Mouse (Mus musculus): ENCODE results near the gene Gnb5.
A peak's percentile ranks its signal among the peaks of the same experiment; 100 is the strongest.

Gnb5 gene

DNA sequence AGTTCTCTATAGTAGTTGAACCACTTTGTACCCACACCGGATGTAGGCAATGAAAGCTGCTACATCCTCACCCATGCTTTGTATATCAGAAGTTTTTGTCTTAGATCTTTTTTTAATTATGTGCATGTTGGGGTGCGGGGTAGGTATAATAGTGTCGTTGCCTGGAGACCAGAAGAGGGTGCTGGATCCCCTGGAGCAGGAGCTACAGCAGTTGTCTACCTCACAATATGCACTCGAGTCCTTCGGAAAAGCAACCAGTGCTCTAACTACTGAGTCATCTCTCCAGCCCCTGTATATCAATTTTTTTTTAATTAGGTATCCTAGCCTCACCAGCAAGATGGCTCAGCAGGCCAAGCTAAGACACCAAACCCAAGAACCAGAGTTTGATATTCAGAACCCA is 927 bp downstream of the Gnb5 start:
- no peak for DNase-seq (ENCODE audit: low read depth)

DNA sequence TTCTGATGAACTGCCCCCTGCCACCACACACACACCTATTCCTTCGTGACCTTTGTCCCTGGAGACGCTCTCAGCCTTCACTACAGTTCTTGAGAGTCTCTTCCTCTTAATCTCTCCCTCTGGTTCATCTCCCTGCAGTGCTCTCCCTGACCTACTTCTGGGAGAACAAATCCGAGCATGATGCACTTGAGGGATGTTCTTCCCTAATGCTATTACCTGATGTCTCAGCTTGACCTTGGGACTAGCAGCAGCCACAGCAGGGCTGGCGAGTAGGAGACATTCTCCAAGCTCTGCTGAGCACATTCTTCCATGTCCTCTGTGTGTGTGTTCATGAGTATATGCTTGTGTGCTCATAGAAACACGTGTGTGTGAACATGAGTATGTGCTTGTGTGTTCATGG is 2.5 kb downstream of the Gnb5 start:
- DNase-seq (ENCODE audit: low read depth), result no peak

DNA sequence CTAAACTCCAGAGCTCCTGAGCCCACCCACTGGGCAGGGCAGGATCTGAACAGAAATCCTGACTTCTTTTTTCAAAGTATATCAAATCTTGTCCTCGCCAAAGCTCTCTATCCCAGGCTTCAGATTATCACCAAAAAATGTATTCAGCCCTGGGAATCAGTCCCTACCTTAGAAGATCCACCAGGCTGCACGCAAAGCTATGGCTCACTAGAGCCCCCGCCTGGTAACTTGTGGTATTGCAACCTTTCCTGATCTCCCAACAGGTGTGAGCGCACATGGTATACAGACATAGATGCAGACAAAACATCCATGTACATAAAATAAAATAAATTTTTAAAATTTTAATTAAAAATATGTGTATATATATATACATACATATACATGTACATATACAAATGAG is 5.9 kb downstream of the Gnb5 start:
- DNase-seq (ENCODE audit: low read depth), result peak; percentile 61

DNA sequence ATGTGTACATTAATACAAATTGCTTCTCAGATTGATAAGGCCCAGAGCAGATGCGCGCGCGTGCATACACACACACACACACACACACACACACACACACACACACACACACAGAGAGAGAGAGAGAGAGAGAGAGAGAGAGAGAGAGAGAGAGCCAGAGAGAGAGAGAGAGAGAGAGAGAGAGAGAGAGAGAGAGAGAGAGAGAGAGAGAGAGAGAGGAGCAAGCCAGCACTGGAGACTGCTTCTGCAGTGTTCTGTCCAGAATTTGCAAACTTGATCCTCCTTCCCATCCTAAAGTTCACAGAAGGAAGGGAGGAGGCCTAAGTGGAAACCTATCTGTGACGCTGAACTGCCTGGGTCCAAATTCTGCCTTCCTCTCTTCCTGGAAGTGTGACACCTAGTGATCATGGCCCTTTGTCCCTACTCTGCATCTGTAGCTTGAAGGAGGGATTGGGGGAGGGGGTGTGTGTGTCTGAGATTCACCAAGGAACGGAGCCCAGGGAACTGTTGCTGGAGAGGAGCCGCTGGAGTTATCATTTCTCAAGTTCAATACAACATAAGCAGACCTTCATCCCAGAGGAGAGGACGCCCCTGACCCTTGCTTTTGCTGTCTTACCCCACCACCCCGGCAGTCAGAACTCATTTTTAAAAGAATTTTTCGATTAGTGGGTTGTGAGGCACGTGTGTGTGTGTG is 7.2 kb downstream of the Gnb5 start:
- no peak for DNase-seq (ENCODE audit: low read depth)

DNA sequence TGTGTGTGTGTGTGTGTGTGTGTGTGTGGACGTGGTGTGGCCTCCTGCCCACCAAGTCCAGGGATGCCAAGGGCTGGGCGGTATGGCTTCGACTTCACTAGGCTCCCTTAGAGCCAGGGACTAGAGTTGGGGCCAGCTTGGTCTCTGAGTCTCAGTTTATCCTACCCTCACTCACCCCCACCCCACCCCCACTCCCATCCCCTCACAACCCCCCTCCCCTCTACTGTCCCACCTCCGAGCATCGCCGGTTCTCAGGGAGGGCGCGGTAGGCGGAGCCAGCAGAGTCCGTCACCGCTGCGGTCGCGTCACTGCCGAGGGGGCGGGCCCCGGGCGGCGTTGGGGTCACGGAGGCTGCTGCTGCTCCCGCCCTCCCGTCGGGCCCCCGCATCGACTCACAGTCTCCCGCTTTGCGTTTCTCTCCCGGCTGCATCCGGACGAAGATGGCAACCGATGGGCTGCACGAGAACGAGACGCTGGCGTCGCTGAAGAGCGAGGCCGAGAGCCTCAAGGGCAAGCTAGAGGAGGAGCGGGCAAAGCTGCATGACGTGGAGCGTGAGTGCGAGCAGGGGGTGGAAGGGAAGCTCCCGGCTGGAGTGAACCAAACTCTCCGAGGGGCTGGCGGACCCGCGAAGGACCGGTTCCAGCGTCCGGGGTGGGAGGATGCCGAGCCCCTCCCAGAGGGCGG is 7.9 kb downstream of the Gnb5 start:
- DNase-seq (ENCODE audit: low read depth), result peak; percentile 35

DNA sequence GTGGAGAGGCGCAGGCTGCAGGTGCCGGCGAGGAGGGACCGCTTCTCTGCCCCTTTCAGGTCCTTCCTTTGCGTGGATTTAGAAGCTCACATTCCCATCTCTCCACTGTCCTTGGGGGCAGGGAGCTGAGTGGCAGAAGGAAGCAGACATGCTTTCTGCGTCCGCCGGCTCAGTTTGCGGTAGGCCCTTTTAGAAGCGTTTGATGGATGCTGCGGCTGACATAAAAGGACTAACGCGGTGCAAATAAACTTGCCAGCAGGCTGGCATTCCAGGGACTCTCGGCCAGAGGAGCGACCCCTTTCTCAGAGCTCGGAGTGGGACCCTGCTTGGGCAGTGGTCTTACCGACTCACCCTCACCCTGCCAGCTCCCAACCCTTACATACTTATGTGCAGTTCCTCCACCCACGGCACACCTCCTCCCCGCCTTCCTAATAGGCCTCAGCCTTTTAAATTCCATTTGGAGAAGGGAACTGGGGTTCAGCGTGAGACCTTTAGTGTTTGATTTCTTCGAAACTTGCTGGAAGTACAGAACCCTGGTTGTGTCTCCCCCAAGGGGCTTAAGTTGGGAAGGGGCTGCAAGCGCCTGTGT is 8.5 kb downstream of the Gnb5 start:
- DNase-seq (ENCODE audit: low read depth), result no peak

DNA sequence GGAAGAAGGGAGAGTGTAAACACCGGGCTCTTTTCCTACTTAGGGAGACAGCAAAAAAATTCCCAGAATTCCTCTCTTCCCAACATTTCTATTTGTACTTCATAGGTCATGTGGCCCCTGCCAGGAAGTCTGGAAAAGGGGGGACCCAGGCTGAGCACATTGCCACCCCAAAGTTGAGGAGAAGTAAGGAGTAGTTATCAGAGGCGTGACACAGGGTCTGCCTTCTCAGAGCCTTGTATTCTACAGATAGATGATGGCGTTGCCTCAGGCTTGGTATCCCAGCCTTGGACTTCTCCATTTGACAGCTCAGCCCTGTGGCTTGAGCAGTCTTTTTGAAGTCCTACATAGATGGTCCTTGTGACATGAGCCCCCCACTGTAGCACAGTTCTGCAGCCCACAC is 9.2 kb downstream of the Gnb5 start:
- DNase-seq (ENCODE audit: low read depth), result no peak

DNA sequence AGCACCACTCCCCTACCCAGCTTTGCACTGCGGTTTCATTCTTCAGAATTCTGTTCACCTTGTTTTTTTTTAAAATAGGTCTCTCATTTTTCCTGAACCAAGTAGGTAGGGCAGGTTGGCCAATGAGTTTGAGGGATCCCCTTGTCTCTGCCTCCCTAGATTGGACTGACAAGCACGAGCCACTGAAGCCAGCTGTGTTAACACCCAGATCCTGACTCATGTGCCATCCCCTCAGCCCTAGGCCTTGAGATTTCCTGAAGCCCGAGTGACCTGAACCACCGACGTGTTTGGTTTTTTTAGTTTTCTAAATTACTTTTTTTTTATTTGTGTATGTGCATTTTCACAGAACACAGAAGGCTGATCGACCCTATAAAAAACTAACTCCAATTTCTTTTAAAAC is 10.7 kb downstream of the Gnb5 start:
- no peak for DNase-seq (ENCODE audit: low read depth)

DNA sequence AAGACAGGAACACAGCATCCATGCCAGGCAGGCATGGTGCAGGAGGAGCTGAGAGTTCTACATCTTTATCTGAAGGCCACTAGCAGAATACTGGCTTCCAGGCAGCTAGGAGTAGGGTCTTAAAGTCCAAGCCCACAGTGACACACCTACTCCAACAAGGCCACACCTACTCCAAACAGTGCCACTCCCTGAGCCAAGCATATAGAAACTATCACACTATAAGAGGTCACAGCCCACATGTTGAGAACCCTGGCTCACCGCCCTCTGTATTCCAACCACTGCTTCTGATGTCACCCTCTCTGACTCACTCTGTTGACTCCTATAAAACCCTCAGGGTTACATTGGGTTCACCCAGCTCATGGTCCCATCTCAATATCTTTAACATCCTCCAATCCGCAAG is 12.1 kb downstream of the Gnb5 start:
- no peak for DNase-seq (ENCODE audit: low read depth)

DNA sequence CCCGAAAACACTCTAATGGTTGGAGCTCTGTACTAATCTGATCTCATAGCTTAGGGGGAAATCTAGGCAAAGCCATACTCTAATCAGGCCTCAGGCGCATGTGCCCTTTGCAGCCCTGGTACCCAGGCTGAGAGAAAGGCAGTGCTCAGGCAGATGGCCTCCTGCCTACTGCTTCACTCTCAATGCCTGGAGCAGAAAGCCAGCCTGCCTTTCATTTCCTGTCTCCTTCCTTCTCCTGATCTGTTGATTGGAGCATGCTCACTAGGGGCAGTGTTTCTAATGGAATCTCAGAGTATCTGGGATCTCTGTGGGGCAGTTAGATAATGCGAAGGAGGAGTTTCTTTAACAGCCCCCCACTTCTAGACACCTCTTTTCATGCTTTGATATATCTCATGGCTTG is 13.3 kb downstream of the Gnb5 start:
- no peak for DNase-seq (ENCODE audit: low read depth)

DNA sequence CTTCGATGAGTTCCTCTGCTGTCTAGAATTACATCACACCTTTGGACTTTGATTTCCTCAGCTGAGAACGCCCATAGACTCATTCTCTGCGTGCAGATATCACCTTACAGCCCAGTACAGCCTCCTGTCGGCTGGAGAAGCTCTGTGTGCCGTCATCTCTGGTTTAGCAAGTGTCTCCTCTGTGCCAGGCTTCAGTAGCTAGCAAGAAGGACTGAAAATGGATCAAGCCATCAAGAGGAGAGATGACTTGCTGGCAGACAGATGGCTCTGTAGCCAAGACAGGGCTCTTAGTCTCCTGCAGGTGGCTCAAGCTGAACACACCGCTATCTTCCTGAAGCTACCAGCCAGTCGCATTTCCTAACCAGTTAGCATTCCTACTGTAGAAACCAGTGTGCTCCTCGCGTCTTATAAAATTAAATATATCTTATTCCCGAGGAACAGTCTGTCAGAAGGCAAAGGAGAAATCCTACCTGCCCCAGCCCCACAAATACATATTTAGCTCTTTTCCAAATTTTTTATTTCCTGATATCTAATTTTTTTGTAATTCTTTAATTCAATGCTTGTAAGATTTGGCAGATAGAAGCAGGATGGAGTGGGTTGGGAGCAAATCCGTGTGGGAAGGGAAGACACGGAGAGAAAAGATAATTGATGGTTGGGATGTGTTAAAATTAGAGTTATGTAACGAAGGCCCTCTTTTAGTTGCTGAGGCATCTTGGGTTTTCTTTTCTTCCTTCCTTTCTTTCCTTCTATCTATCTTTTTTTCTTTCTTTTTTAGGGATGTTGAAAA is 16.2 kb downstream of the Gnb5 start:
- no peak for DNase-seq (ENCODE audit: low read depth)

DNA sequence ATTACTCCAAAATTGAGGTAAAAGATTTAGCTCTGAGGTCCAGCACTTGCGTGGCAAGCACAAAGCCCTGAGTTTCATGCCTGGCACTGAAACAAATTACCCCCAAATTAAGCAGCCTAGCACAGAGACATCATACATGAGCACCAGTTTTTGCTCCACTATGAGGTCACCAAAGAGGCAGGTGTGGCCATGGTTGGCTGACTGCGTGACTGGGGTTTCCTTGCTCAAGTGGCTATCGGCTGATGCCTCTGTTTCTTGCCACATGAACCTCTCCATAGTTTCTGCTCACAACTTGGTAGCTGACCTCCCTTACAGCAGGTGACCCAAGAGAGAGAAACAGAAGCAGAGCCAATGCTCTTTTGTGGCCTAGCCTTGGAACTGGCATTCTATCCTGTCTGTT is 22.0 kb downstream of the Gnb5 start:
- no peak for DNase-seq (ENCODE audit: low read depth)

DNA sequence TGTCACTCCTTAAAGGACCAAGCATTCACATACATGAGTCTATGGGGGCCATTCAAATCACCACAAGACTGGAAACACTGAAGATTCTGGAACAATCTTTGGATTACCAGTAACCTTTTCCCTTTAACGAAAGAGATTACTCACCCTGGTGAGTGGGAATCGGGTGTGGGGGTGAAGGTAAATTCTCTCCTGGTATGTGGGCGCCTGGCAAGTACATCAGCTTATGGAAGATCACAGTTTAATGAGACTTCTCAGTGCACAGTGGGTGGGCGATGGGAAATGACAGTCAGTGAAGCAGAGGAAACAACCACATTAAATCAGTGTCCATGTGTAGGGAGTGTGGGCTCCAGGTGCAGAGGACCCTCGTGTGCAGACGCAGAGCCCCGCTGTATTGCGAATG is 24.7 kb downstream of the Gnb5 start:
- DNase-seq (ENCODE audit: low read depth), result no peak

DNA sequence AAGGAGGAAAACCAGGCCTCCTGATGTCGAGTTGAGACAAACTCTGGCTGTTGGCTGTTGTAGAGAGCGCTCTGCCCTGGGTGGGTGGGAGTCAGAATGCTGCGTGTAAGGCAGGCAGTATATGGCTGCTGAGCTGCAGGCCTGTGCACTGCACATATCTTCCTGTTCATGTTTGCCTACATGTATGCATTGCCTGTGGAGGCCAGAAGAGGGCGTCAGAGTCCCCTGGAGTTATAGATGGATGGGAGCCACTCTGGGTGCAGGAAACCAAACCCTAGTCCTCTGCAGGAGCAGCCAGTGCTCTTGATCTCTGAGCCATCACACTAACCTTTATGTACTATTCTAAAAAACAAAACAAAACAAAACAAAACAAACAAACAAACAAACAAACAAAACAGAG is 28.4 kb downstream of the Gnb5 start:
- no peak for DNase-seq (ENCODE audit: low read depth)

DNA sequence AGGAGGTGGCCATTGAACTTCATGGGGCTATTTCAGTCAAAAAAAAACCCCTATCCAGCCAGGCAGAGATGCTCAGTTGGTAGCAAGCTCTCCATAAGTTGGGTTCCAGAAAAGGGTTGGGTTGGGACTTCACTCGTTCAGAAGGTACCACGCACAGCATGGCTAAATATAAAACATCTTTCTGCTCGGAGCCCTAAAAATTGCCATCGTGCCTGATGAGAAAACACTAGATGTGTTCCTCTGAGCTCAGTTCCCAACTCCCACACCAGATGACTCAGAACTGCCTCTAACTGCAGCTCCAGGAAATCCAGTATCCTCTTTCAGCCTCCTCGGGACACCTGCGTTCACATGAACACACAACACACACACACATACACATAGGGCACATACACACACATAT is 31.9 kb downstream of the Gnb5 start:
- DNase-seq (ENCODE audit: low read depth), result no peak

DNA sequence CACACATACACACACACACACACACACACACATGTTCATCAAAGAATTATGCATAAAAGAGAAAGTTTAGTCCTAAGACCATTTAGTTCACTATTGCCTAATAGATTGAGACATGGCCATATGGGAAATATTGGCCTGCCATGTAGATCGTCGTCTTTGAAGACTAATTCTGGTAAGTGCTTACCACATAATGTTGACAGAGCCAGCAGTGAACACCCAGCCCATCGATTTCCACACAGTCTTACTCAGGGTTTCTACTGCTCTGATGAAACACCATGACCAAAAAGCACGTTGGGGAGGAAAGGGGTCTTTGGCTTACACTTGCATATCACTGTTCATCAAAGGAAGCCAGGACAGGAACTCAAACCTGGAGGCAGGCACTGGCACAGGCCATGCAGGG is 36.3 kb downstream of the Gnb5 start:
- DNase-seq (ENCODE audit: low read depth), result no peak

DNA sequence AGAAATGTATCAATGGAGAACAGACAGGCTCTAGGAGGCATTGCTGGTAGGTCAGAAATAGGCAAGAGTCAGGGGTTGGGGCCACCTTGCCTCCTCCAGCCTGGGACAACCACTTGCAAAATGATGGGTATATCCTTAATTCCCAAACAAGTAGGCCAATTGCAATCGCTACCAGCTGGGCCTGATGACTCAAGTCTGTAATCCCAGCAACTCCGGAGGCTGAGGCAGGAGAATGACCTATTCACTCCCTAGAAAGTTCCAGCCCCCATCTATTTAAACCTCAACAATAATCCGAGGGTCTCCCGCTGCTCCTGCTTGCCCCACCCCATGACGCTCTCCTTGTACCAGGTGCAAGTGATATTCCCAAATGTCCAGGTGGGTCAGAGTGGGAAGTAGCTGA is 41.4 kb downstream of the Gnb5 start, which contains the start of gene Bcl2l10:
Bcl2l10 (plus strand) TSS at position 301 of the 400 bp plus-strand sequence.
- no peak for DNase-seq (ENCODE audit: low read depth)

DNA sequence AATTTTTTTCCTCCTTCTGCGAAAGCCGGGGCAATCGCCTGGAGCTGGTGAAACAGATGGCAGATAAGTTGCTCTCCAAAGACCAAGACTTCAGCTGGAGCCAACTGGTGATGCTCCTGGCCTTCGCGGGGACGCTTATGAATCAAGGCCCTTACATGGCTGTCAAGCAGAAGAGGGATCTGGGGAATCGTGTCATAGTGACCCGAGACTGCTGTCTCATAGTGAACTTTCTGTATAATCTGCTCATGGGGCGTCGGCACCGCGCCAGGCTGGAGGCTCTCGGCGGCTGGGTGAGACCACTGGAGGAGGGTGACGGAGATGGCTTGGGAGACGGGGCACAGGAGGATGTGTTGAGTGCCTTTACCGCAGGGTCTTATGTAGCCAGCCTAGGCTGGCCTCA is 42.0 kb downstream of the Gnb5 start:
- DNase-seq (ENCODE audit: low read depth), result no peak

DNA sequence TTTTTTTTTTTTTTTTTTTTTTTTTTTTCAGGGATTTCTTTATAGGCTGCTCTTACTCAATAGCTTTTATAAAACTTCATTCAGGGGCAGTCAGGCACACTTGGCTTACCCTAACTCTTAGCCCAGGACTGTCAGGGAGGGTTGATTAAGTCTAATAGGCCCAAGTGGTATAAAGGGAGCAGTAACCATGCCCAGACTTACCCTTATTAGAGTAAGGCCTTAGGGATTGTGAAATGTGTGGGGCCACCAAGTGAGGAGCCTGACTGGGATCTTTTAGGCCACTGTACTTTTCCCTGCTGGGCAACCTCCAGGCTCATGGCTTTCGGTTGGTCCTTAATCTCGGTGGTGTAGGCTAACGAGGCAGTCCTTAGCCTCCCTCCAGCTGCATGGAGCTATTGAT is 42.6 kb downstream of the Gnb5 start:
- no peak for DNase-seq (ENCODE audit: low read depth)

DNA sequence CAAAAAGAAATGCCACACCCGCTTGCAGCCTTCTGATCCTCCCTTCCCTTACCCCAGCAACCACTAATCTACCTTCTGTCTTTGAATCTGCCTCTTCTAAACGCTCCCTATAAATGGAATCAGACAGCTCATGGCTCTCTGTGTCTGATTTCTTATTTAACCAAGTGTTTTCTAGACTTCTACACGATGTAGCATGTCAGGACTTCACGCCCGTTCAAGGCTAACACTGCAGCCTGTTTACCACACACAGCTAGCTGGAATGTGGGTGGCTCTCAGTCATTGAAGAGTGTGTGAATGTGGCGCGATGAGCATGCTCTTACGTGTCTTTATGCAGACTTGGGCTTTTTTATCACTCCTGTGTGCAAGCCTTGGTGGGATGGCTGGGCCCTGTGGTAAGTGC is 47.0 kb downstream of the Gnb5 start:
- DNase-seq (ENCODE audit: low read depth), result no peak

DNA sequence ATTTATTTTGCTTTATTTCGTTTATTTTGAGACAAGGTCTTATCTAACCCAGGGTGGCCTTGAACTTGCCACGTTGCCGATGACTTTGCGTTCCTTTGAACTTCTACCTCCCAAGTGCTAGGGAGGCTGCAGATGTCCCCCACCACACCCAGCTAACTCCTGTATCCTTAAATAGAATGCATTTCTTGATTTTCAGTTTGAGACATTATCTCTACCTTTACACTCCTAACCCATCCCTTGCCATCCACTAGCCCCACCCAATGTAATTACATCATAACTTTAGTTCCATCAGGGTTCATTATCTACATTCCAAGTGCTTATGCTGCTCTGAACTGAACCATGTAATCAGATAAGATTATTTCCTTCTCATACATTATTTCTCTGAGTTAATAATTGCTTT is 49.7 kb downstream of the Gnb5 start:
- no peak for DNase-seq (ENCODE audit: low read depth)

DNA sequence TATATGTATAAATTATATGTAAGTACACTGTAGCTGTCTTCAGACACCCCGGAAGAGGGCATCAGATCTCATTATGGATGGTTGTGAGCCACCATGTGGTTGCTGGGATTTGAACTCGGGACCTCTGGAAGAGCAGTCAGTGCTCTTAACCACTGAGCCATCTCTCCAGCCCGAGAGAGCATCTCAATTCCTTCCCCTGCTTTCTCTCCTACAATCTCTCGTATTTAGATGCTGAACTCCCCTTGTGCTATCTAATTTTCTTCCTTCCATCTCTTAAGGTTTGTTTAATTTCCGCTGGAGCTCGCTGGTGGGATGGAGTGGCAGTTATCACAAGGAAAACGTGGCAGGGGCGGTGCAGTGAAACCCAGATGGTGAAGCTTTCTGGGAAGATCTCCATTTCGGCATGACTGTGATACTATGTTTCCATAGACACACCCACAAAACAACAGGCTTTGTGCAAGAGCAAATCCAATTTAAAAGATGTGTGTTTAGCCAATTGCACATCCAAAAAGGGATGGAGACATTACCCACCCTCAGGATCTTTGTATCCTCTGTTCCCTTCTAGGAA is 51.1 kb downstream of the Gnb5 start:
- no peak for DNase-seq (ENCODE audit: low read depth)

DNA sequence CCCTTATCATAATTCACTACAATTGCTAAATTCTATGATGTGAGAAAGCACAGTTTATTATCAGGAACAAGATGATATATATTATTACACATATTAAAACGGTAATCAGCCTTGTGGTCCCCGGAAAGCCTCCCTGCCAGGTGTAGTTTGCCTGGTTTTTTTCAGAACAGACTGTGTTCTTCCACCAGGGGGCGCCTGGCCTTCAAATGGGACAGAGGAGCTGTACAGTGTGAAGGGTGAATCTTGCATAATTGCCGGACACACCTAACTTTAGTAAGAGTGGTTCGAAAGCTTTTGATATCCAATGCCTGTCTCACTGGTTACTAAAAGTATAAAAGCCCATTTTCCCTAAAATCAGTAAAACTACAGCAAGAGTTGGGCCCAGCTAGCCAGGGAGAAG is 55.6 kb downstream of the Gnb5 start:
- DNase-seq (ENCODE audit: low read depth), result peak; percentile 68
